Mouse (Mus musculus) MEL (cell line): ENCODE measurements at regions not wholly inside any gene's neighbourhood (a gene's known extent, or its start where the extent isn't known, plus 50 kb on each side); places are given as distances from the start of the nearest gene placed in this dataset.
"Not testable (repeated sequence)": the region's sequence is repeated elsewhere in the genome, so short reads cannot be mapped to it uniquely, and the experiment has no call there.

Experiments
- DNase-seq: peaks from one replicate; pipeline ENCODE4 v3.0.0; 2011; ENCODE audit warnings: low read depth, low spot score
- H3K27ac ChIP-seq: 2 replicates; pipeline ENCODE4 v1.5.1; 2012; ENCODE audit warnings: low read depth, mild to moderate bottlenecking, control low read depth, low read length, moderate library complexity; ENCODE audit not compliant: control insufficient read depth
- H3K27me3 ChIP-seq, 2 experiments: fragments of 150-350 bp in 1 of 2; sonication (generic) in 1 of 2; 2 replicates each; pipeline ENCODE4 v1.6.1; 2012; ENCODE audit warnings: low read length in 2 of 2, mild to moderate bottlenecking in 2 of 2, improper control_type of control experiment in 1 of 2, moderate library complexity in 1 of 2; ENCODE audit not compliant: insufficient read depth in 2 of 2, control insufficient read depth in 1 of 2
- H3K36me3 ChIP-seq, 2 experiments: 2 replicates each; pipeline ENCODE4 v1.6.1; 2012 to 2014; ENCODE audit warnings: low read length in 2 of 2, improper control_type of control experiment in 1 of 2, inconsistent platforms in 1 of 2, mild to moderate bottlenecking in 1 of 2; ENCODE audit not compliant: insufficient read depth in 2 of 2, control insufficient read depth in 1 of 2
- H3K4me1 ChIP-seq, 2 experiments: fragments of 150-350 bp in 1 of 2; sonication (generic) in 1 of 2; 2 replicates each; pipeline ENCODE4 v1.6.1; 2012; ENCODE audit warnings: low read length in 2 of 2, improper control_type of control experiment in 1 of 2, mild to moderate bottlenecking in 1 of 2; ENCODE audit not compliant: insufficient read depth in 2 of 2, control insufficient read depth in 1 of 2
- H3K4me3 ChIP-seq, 2 experiments: fragments of 150-350 bp in 1 of 2; sonication (generic) in 1 of 2; 2 replicates each; pipeline ENCODE4 v1.5.1; 2012; ENCODE audit warnings: low read depth in 2 of 2, low read length in 2 of 2, mild to moderate bottlenecking in 2 of 2, moderate library complexity in 2 of 2, control low read depth in 1 of 2, improper control_type of control experiment in 1 of 2; ENCODE audit not compliant: control insufficient read depth in 1 of 2, insufficient read depth in 1 of 2
- H3K79me2 ChIP-seq: 2 replicates; pipeline ENCODE4 v1.6.1; 2012; ENCODE audit warnings: mild to moderate bottlenecking, low read length, moderate library complexity; ENCODE audit not compliant: control insufficient read depth, poor library complexity, insufficient read depth
- H3K9ac ChIP-seq: 2 replicates; pipeline ENCODE4 v1.6.1; 2012; ENCODE audit warnings: low read depth, mild to moderate bottlenecking, control low read depth, low read length, moderate library complexity; ENCODE audit not compliant: control insufficient read depth, poor library complexity, severe bottlenecking
- H3K9me3 ChIP-seq: fragments of 150-350 bp; sonication (generic); replicated peaks from 2 replicates; pipeline ENCODE4 v1.6.1; 2012; ENCODE audit warnings: mild to moderate bottlenecking, low read length, improper control_type of control experiment, moderate library complexity; ENCODE audit not compliant: insufficient read depth
- BHLHE40 ChIP-seq: IDR thresholded peaks from 2 replicates; pipeline ENCODE4 v1.6.1; 2012; ENCODE audit warnings: low read depth, mild to moderate bottlenecking, inconsistent platforms, low read length, improper control_type of control experiment, borderline replicate concordance
- CHD2 ChIP-seq: IDR thresholded peaks from 2 replicates; pipeline ENCODE4 v1.6.1; 2011; ENCODE audit warnings: low read length, improper control_type of control experiment
- CTCF ChIP-seq, 3 experiments: IDR thresholded peaks in 2 of 3; conservative IDR thresholded peaks in 1 of 3; 2 replicates each; pipeline ENCODE4 v1.5.1; 2011 to 2012; ENCODE audit warnings: low read length in 3 of 3, low read depth in 2 of 3, mild to moderate bottlenecking in 2 of 3, improper control_type of control experiment in 1 of 3, inconsistent platforms in 1 of 3, mixed read lengths in 1 of 3, moderate library complexity in 1 of 3; ENCODE audit not compliant: control insufficient read depth in 1 of 3, insufficient read depth in 1 of 3, poor library complexity in 1 of 3, severe bottlenecking in 1 of 3
- ETS1 ChIP-seq: IDR thresholded peaks from 2 replicates; pipeline ENCODE4 v1.6.1; 2012; ENCODE audit warnings: low read depth, mild to moderate bottlenecking, inconsistent platforms, low read length, improper control_type of control experiment, moderate library complexity
- HCFC1 ChIP-seq: IDR thresholded peaks from 2 replicates; pipeline ENCODE4 v1.6.1; 2012; ENCODE audit warnings: low read depth, mild to moderate bottlenecking, inconsistent platforms, low read length, improper control_type of control experiment, moderate library complexity
- KAT2A ChIP-seq: conservative IDR thresholded peaks from 2 replicates; pipeline ENCODE4 v1.6.1; 2012; ENCODE audit warnings: low read depth, low read length, improper control_type of control experiment, inconsistent platforms
- MAX ChIP-seq: IDR thresholded peaks from 2 replicates; pipeline ENCODE4 v1.6.1; 2011; ENCODE audit warnings: low read length, improper control_type of control experiment
- MEF2A ChIP-seq: IDR thresholded peaks from 2 replicates; pipeline ENCODE4 v1.6.1; 2014; ENCODE audit warnings: low read depth, mild to moderate bottlenecking, inconsistent platforms, low read length, improper control_type of control experiment; ENCODE audit not compliant: poor library complexity, insufficient replicate concordance, severe bottlenecking; ENCODE audit errors: extremely low read depth
- MXI1 ChIP-seq: IDR thresholded peaks from 2 replicates; pipeline ENCODE4 v1.6.1; 2011; ENCODE audit warnings: mild to moderate bottlenecking, low read depth, low read length, improper control_type of control experiment
- NELFE ChIP-seq: IDR thresholded peaks from 2 replicates; pipeline ENCODE4 v1.6.1; 2011; ENCODE audit warnings: low read depth, low read length, improper control_type of control experiment
- RAD21 ChIP-seq: IDR thresholded peaks from 2 replicates; pipeline ENCODE4 v1.6.1; 2011; ENCODE audit warnings: mild to moderate bottlenecking, low read depth, low read length, improper control_type of control experiment
- SIN3A ChIP-seq: IDR thresholded peaks from 2 replicates; pipeline ENCODE4 v1.6.1; 2012; ENCODE audit warnings: low read length, improper control_type of control experiment, inconsistent platforms
- TBP ChIP-seq: IDR thresholded peaks from 2 replicates; pipeline ENCODE4 v1.8.0; 2011; ENCODE audit warnings: low read depth, low read length, improper control_type of control experiment
- UBTF ChIP-seq: IDR thresholded peaks from 2 replicates; pipeline ENCODE4 v1.6.1; 2012; ENCODE audit warnings: low read depth, mild to moderate bottlenecking, inconsistent platforms, low read length, improper control_type of control experiment, moderate library complexity, borderline replicate concordance; ENCODE audit not compliant: insufficient read depth
- USF1 ChIP-seq: IDR thresholded peaks from 2 replicates; pipeline ENCODE4 v1.6.1; 2014; ENCODE audit warnings: low read depth, mild to moderate bottlenecking, inconsistent platforms, low read length, improper control_type of control experiment, moderate library complexity
- ZNF384 ChIP-seq: IDR thresholded peaks from 2 replicates; pipeline ENCODE4 v1.6.1; 2012; ENCODE audit warnings: low read depth, mild to moderate bottlenecking, inconsistent platforms, low read length, improper control_type of control experiment

GRCm38 (mm10) chr16:76927901-76928300, 85.6 kb upstream of the Usp25 start:
- H3K4me3 ChIP-seq = no peak overlapping the region
- no peaks in the 10 kb centered on the region for H3K27me3 ChIP-seq
- H3K9ac ChIP-seq = no peak overlapping the region
- DNase-seq = no peak
- no peak overlapping the region for H3K27ac ChIP-seq
- TF ChIP-seq ETS1 (no peak), SIN3A (no peak), HCFC1 (no peak), TBP (no peak), UBTF (no peak), USF1 (no peak), KAT2A (no peak), ZNF384 (no peak), CTCF (IDR thresholded peaks at IDR 0.05 in 2 of 3, conservative IDR thresholded peaks at IDR 0.05 in 1 of 3; ENCODE audit: control insufficient read depth in 1 of 3, insufficient read depth in 1 of 3, low read depth in 2 of 3, low read length in 3 of 3, poor library complexity in 1 of 3, severe bottlenecking in 1 of 3) (no peak), MEF2A (no peak), BHLHE40 (no peak)
- TF ChIP-seq, all 39 proteins: peak for 0
- Histone ChIP-seq H3K79me2 (no peaks in the 10 kb centered on the region), H3K36me3 (no peaks in the 10 kb centered on the region), H3K9me3 (no peaks in the 10 kb centered on the region), H3K4me1 (no peaks in the 10 kb centered on the region)

GRCm38 (mm10) chr16:76920137-76920536, 93.4 kb upstream of the Usp25 start:
- not testable (repeated sequence) for H3K9ac ChIP-seq, H3K27ac ChIP-seq, H3K36me3 ChIP-seq, H3K9me3 ChIP-seq, DNase-seq, H3K4me3 ChIP-seq, H3K27me3 ChIP-seq, H3K4me1 ChIP-seq, H3K79me2 ChIP-seq

GRCm38 (mm10) chr16:76918598-76918997, 94.9 kb upstream of the Usp25 start:
- no peaks in the 10 kb centered on the region for H3K79me2 ChIP-seq
- no peak overlapping the region for H3K27ac ChIP-seq
- H3K4me3 ChIP-seq = no peak overlapping the region
- no peak for TF ChIP-seq MXI1
- TF ChIP-seq HCFC1 = no peak
- no peak for TF ChIP-seq CHD2
- no peak for TF ChIP-seq CTCF (IDR thresholded peaks at IDR 0.05 in 2 of 3, conservative IDR thresholded peaks at IDR 0.05 in 1 of 3; ENCODE audit: control insufficient read depth in 1 of 3, insufficient read depth in 1 of 3, low read depth in 2 of 3, low read length in 3 of 3, poor library complexity in 1 of 3, severe bottlenecking in 1 of 3)
- TF ChIP-seq MAX = no peak
- TF ChIP-seq NELFE = no peak
- no peak for TF ChIP-seq RAD21
- no peaks in the 10 kb centered on the region for H3K4me1 ChIP-seq
- H3K9ac ChIP-seq = no peak overlapping the region
- H3K36me3 ChIP-seq = no peaks in the 10 kb centered on the region
- no peaks in the 10 kb centered on the region for H3K9me3 ChIP-seq
- no peak for DNase-seq
- H3K27me3 ChIP-seq = no peaks in the 10 kb centered on the region
